Mouse (Mus musculus) macrophage (primary cell): ENCODE data around the gene Idh1. TPM values are rescaled to one million over a fixed set of nuclear protein-coding genes. Genes with fewer than 3 reads are reported as not detected.
"Not testable (repeated sequence)": the region's sequence is repeated elsewhere in the genome, so short reads cannot be mapped to it uniquely, and the experiment has no call there.

Source experiments
- H3K27ac ChIP-seq: fragments of 350-480 bp; formaldehyde crosslinking; 2 replicates; pipeline ENCODE4 v1.9.0; 2021
- H3K36me3 ChIP-seq: fragments of 350-480 bp; formaldehyde crosslinking; 2 replicates; pipeline ENCODE4 v1.9.0; 2021; ENCODE audit errors: inconsistent target
- H3K4me3 ChIP-seq: fragments of 350-480 bp; formaldehyde crosslinking; 2 replicates; pipeline ENCODE4 v1.9.0; 2021; ENCODE audit errors: inconsistent target
- H3K79me2 ChIP-seq: fragments of 350-480 bp; formaldehyde crosslinking; 2 replicates; pipeline ENCODE4 v1.9.0; 2021; ENCODE audit errors: inconsistent target
- WGBS: methylation state at CpG from one replicate; pipeline ENCODE4 v1.1.7; 2026; ENCODE audit warnings: inconsistent platforms; ENCODE audit not compliant: missing documents; 5-methylcytosine and 5-hydroxymethylcytosine counted together
- polyA plus RNA-seq: library from polyadenylated mRNA; stranded (reverse); fragments of 250-400 nt; gene quantifications from 3 replicates; pipeline ENCODE4 v1.2.4, GENCODE M21; 2018; ENCODE audit warnings: inconsistent platforms
- total RNA-seq, 78 experiments: library from RNA; depleted of rRNA; stranded (reverse); fragments of 250-400 nt; gene quantifications; 1 replicate in 9 of 78; 2 replicates in 24 of 78; 3 replicates in 43 of 78; 4 replicates in 2 of 78; pipeline ENCODE4 v1.2.4; 2018; ENCODE audit warnings: inconsistent platforms in 56 of 78

Gene Idh1
- total RNA-seq (2018; cell fraction: chromatin; rRNA removed) = 10 to 100 TPM in 21 of 26 experiments, 1 to 10 TPM in 5; 6.0 to 80.1 (median 16.4) TPM
- total RNA-seq (2018; cell fraction: cytosol; rRNA removed) = 100 to 1,000 TPM in 20 of 26 experiments, 10 to 100 TPM in 6; 70.9 to 300 (median 140) TPM
- total RNA-seq (2018; cell fraction: nucleus; rRNA removed) = 100 to 1,000 TPM in 2 of 26 experiments, 10 to 100 TPM in 24; 26.2 to 145 (median 52.9) TPM
- 152 to 289 TPM (median 249 TPM) in 3 replicates for polyA plus RNA-seq

DNA sequence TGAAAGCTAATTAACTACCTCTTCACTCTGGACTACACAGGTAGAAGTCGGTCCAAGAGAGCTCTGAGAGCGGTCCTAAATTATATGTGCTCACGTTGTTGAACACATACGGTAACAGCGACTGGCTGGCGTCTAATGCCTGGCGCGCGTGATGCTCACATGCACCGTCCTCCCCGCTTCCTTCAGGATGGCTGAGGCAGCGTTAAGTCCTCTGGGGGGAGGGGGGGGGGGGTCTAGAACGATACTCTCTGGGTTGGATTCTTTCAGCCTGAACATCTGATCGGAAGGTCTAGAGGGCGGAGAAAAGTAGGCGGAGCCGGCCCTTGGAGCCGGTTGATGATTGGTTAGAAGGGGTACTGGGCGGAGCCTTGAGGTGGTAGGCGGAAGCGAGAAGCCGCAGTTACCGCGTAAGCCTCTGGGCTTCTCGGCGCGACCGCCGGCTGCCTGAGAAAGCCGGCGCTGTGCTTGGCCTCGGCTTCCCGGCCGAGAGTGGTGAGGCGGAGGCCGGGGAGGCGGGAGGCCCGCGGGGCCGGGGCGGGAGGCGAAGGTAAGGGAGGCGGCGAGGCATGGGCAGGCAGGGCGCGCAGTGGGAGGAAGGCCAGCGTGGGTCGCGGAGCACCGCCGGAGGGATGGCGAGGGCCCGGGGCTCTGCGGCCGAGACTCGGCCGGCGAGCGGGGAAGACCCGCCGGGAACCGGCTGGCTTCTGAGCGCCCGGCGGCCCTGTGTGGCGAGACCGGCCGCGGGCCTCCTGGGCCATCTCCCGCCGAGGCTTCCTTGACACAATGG lies at the start of gene Idh1, which contains the start of gene Pikfyve:
Gene Idh1, minus strand, starts transcription at position 214 of the 787 bp plus-strand sequence.
Gene Pikfyve, plus strand, starts transcription at position 397 of the 787 bp plus-strand sequence.
- WGBS = under 1% methylated on average over 65 of the region's 71 CpGs

DNA sequence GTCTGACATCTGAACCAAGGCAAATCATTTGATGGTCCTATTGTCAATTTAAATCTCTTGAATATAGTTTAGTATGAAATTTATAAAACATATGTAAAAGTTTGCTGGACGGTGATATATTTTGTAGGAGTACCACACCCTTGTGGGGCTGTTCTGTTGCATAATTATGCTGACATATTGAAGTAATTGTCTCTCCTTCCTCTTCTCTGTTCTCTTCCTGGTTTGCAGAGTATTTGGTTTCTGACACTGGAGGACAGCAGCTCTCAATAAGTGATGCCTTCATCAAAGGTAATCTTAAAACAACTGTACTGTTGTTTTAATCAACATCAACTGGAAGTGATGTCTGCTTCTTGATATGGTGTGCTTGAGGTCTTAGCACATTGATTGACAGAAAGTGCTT lies 44.3 kb upstream of the Idh1 start:
- Histone ChIP-seq H3K36me3 (peaks cover 33% of the 10 kb centered on the region), H3K79me2 (peaks cover 34% of the 10 kb centered on the region), H3K27ac (peak overlapping the region; percentile 25; the same call in 1 of the 2 replicates), H3K4me3 (no peak overlapping the region)
- 44% methylated on average over 1 of the region's 1 CpGs for WGBS

More for the DNA sequence above, at the start of gene Idh1, which contains the start of gene Pikfyve:
- H3K27ac ChIP-seq = peak within 1 kb of the TSS; percentile 89
- H3K36me3 ChIP-seq = no peaks in the 10 kb centered on the region
- H3K4me3 ChIP-seq = peak within 1 kb of the TSS; percentile 92
- peaks cover 47% of the 10 kb centered on the region for H3K79me2 ChIP-seq

DNA sequence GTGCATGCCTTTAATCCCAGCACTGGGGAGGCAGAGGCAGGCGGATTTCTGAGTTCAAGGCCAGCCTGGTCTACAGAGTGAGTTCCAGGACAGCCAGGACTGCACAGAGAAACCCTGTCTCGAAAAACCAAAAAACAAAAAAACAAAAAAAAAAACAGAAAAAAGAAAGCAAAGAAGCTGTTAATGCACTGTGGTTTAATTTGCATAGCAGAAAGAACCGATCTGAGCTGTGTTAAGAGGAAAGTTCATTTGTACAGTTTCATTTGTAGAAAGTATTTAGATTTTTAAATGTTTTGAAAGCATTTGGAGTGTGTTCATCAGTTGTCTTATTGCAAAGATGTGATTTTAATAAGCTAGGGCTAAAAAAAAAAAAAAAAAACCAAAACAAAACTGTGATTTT lies 43.5 kb upstream of the Idh1 start:
- Histone ChIP-seq H3K79me2 (peaks cover 34% of the 10 kb centered on the region), H3K36me3 (peaks cover 29% of the 10 kb centered on the region), H3K27ac (0 out of 2 replicates have a peak overlapping the region, but pooled peaks have one; percentile 25)
- 83% methylated on average over 2 of the region's 3 CpGs for WGBS
- not testable (repeated sequence) for H3K4me3 ChIP-seq

DNA sequence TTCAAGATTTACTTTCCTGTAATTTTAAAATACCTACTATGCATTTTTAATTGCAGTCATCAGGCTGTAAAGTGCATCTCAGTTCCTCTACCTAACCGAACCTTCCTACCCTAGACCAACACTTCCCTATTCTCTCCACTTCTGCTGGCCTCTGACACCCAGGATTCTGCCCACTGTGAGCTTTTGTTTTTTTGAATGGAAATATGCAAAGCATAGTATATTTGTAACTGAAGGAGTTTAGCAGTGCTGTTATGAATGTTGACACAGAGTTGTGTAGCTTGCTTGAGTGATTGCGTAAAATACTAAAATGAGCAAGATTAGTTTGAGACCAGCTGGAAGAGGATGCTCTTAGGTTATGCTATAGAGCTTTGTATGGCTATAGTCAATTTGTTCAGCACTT lies 41.4 kb upstream of the Idh1 start:
- peaks cover 34% of the 10 kb centered on the region for H3K79me2 ChIP-seq
- 52% methylated on average over 2 of the region's 2 CpGs for WGBS
- peaks cover 31% of the 10 kb centered on the region for H3K36me3 ChIP-seq
- no peak overlapping the region for H3K4me3 ChIP-seq
- H3K27ac ChIP-seq = peak overlapping the region; percentile 25; the same call in 1 of the 2 replicates

DNA sequence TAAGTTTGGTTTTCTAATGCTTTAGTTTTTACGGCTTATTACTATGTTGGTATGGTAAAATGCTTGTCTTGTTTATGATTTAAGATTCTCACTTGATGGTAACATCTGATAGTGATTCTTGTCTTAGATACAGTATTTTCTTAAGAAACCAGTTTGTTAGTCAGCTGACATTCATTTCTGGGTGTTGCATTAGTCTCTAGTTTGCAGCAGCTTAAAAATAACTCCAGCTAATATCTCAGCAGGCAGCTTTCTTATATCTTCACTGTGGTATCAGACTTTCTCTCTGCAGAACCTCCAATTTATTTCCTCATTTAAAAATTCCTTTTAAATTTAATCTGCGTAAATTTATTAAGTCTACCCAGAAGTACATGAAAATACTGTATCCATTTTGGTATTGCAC lies 37.4 kb upstream of the Idh1 start:
- WGBS = 100% methylated on average over 2 of the region's 2 CpGs
- Histone ChIP-seq H3K36me3 (peaks cover 62% of the 10 kb centered on the region), H3K79me2 (peaks cover 6% of the 10 kb centered on the region), H3K27ac (no peak overlapping the region), H3K4me3 (no peak overlapping the region)

DNA sequence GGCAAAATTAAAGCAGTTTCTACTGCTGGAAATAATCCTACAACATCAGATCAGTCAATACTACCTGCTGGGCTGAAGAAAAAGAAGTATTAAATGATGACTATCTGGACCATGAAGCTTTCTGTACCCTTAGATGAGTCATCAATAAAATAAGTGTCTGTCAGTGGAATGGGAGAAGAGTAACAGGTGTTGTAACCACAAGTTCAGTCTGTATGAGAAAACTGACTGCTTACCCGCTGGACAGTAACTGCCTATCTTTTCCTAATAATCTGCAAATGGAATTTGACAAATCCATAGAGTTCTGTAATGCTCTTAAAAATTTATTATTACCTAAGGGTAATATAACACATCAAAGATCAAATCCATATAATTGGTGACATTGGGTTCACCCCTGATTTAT lies 31.7 kb upstream of the Idh1 start:
- Histone ChIP-seq H3K79me2 (no peaks in the 10 kb centered on the region; the same call in 1 of the 2 replicates), H3K36me3 (peaks cover 94% of the 10 kb centered on the region), H3K4me3 (no peak overlapping the region), H3K27ac (no peak overlapping the region)
- WGBS = 80% methylated on average over 1 of the region's 1 CpGs

DNA sequence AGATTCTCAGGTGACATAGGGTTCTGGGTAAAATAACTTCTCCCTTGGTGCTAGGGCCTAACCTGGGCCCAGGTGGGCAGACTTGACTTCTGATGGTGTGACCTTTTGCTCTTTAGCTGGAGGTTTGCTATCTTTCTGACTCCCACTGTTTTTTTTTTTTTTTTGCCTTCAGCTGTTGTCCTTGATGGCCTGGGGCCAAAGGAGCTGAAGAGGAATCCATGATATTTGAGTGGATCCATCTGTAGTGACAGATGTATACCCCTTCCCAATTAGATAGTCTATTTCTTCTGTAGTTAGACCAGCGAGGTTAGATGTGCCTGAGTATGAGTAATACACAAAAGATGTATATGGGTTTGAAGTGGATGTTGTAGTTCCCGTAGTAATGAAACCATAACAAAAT lies 31.3 kb upstream of the Idh1 start:
- WGBS = 100% methylated on average over 2 of the region's 2 CpGs
- Histone ChIP-seq H3K27ac (no peak overlapping the region), H3K36me3 (peaks cover 90% of the 10 kb centered on the region), H3K79me2 (no peaks in the 10 kb centered on the region; the same call in 1 of the 2 replicates), H3K4me3 (no peak overlapping the region)

DNA sequence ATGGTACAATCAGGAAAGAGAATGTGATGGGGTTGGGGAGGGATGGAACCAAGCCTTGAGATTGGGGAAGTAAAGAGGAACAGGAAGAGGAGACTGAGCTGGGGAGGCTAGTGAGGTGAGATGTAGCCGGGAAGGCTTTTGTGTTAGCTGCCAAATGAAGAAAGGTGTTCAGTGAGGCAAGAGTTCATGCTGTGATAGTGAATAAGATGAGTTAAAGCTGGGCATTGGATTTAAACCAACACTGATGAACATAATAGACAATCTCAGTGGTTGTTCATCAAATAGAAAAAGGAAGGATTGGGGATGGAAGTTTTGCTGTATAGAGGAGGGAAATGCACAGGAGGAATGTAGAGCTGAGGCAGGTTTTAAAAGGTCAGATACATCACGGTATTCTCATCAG lies 26.9 kb upstream of the Idh1 start:
- 75% methylated on average over 2 of the region's 2 CpGs for WGBS
- Histone ChIP-seq H3K79me2 (no peaks in the 10 kb centered on the region; the same call in 1 of the 2 replicates), H3K36me3 (peaks cover 80% of the 10 kb centered on the region)

DNA sequence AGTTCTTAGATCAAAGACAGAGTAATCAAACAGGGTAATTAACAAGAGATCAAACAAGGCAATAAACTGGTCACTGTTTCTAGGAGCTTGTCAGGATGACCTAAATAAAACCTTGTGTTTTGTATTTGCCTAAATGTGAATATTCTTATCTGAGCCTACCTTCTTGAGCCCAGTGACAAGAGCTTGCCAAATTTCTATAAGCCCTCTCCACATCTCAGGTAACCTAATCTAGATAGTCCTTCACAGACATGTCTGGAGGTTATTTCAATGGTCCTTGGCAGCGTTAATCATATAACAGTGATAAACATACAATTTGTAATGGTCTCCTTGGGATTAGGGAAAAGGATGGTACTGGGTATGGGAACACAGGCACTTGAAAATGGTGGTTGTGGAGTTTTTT lies 18.0 kb upstream of the Idh1 start:
- no peak overlapping the region for H3K4me3 ChIP-seq
- 100% methylated on average over 1 of the region's 1 CpGs for WGBS
- no peak overlapping the region for H3K27ac ChIP-seq
- H3K79me2 ChIP-seq = peaks cover 20% of the 10 kb centered on the region
- peaks cover 81% of the 10 kb centered on the region for H3K36me3 ChIP-seq

More for the DNA sequence above, 26.9 kb upstream of the Idh1 start:
- Histone ChIP-seq H3K4me3 (no peak overlapping the region), H3K27ac (no peak overlapping the region)

DNA sequence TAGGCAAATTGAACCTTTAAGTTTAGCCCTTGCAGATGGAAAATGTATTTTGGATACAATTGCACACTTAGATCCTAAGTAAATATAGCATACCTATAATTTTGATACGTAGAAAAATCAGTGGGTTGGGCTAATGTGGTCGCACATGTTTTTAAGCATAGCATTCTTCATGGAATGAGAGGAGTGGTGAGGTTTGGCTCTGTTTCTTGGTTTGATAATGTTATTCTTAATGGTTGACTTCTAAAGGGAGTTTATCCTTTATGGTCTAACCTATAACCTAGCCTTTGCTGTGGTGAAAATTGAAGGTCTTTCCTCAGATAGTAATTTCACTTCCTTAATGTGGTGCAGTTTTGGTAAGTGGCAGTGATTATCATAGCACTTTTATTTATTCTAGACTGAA lies 12.6 kb upstream of the Idh1 start:
- WGBS = 100% methylated on average over 2 of the region's 2 CpGs
- Histone ChIP-seq H3K79me2 (peaks cover 74% of the 10 kb centered on the region), H3K27ac (no peak overlapping the region), H3K36me3 (peaks cover 57% of the 10 kb centered on the region), H3K4me3 (no peak overlapping the region)

DNA sequence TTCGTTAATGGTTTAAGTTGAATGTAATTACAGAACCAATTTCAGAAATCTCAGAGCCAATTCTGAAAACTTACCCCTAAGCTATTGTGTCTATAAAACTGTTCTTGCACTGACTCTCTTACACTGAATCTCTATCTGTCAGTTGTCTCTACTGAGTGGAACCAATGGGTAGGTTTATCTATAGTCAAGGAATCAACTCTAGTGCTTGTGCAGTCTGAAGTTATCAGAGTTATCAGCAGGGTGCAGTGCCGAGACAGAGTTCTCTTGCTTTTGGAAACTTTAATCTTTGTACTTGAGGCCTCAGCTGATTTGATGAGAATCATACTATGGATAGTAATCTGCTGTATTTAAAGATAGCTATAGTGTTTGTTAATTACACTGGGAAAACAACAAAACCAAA lies 12.1 kb upstream of the Idh1 start:
- Histone ChIP-seq H3K36me3 (peaks cover 56% of the 10 kb centered on the region), H3K27ac (no peak overlapping the region), H3K4me3 (no peak overlapping the region), H3K79me2 (peaks cover 78% of the 10 kb centered on the region)
- WGBS = 93% methylated on average over 2 of the region's 2 CpGs

DNA sequence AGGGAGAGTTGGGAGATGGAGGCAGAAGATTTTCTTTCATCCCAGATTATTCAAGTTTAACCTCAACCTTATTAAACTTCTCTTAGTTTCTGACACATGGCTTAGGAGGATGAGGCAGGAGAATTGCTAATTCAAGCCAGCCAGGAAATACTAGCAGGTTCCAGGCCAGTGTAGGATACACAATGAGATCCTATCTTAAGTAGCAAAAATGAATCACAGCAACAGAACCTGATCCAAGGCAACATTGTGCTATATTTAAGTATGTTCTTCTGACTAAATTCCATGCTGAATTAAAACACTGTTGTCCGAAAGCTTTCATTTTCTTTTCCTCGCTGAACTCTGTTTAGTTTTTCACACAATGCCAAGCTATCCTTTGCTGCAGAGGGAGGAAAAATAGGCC lies 6.9 kb upstream of the Idh1 start:
- Histone ChIP-seq H3K27ac (no peak overlapping the region), H3K4me3 (no peak overlapping the region), H3K36me3 (peaks cover 46% of the 10 kb centered on the region), H3K79me2 (peaks cover 99% of the 10 kb centered on the region)
- WGBS = 94% methylated on average over 2 of the region's 2 CpGs

DNA sequence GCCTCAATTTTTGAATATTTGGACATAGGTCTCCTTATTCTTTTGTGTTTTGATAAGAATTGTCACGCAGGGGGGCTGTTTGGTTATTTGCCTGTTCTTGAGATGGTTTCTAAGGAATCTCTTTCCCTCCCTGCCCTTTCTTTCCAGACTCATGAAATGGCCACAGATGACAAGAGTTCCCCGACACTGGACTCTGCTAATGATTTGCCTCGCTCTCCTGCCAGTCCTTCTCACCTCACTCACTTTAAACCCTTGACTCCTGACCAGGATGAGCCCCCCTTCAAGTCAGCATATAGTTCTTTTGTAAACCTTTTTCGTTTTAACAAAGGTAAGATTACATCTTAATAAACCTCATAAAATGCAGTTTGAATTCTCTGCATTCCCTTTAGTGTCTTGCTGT lies 3.9 kb upstream of the Idh1 start:
- Histone ChIP-seq H3K4me3 (no peak overlapping the region), H3K79me2 (peaks cover 84% of the 10 kb centered on the region), H3K36me3 (peaks cover 24% of the 10 kb centered on the region), H3K27ac (no peak overlapping the region)
- 94% methylated on average over 4 of the region's 4 CpGs for WGBS

DNA sequence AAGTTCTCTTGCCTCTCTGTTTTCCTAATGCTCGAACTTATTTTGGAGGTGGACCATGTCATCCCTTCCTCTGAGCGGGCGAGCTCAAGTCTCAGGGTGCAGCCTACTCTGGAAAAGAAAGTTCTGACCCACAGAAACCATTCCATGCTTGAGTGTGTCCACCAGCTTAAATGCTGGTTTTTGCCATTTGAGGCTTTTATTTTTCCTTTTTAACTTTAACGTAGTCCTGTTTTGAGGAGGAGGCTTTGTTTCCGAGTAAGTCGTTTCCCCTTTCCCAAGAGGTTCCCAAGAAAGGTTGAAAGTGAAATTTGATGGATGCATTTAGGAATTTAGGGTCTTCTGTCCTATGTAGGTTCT lies 752 bp upstream of the Idh1 start:
- Histone ChIP-seq H3K27ac (peak overlapping the region; percentile 73), H3K79me2 (peaks cover 52% of the 10 kb centered on the region), H3K36me3 (peaks cover 4% of the 10 kb centered on the region), H3K4me3 (peak overlapping the region; percentile 92)
- WGBS = 2% methylated on average over 6 of the region's 6 CpGs
